Mouse (Mus musculus) olfactory bulb, adult 2 months (tissue): ENCODE data around the gene Lysmd3.
A peak's percentile ranks its signal among the peaks of the same experiment; 100 is the strongest.

Experiments
- CTCF ChIP-seq: fragments of 200-500 bp; IDR thresholded peaks from 2 replicates; pipeline ENCODE4 v1.5.1; 2012; ENCODE audit warnings: low read depth, mild to moderate bottlenecking, low read length, moderate library complexity; ENCODE audit not compliant: insufficient read depth
- POLR2A ChIP-seq: fragments of 200-500 bp; IDR thresholded peaks from 2 replicates; pipeline ENCODE4 v1.6.1; 2012; ENCODE audit warnings: mild to moderate bottlenecking, low read depth, low read length, moderate library complexity; ENCODE audit not compliant: insufficient read depth

- peak; percentile 67 for TF ChIP-seq POLR2A
- no peak for TF ChIP-seq CTCF
Observed at GRCm38 (mm10) chr13:81710775-81711545, 53.5 kb downstream of the Lysmd3 start, which contains the start of the genes Polr3g and Mblac2.
